Mouse (Mus musculus) hindbrain, embryonic 10.5 days (tissue): ENCODE data around the gene Fads3. TPM values are rescaled to one million over a fixed set of nuclear protein-coding genes. Genes with fewer than 3 reads are reported as not detected.

Source experiments
- DNase-seq: peaks from one replicate; pipeline ENCODE4 v3.0.0-alpha.2; 2017; ENCODE audit warnings: low spot score
- H3K27ac ChIP-seq: fragments of 300-500 bp; sonication (generic); 2 replicates; pipeline ENCODE4 v1.5.1; 2016; ENCODE audit warnings: mild to moderate bottlenecking, moderate library complexity
- H3K27me3 ChIP-seq: fragments of 300-500 bp; sonication (generic); 2 replicates; pipeline ENCODE4 v1.6.1; 2016; ENCODE audit warnings: mild to moderate bottlenecking; ENCODE audit not compliant: poor library complexity, insufficient read depth, severe bottlenecking
- H3K36me3 ChIP-seq: fragments of 300-500 bp; sonication (generic); 2 replicates; pipeline ENCODE4 v1.6.1; 2016; ENCODE audit warnings: mild to moderate bottlenecking, moderate library complexity
- H3K4me1 ChIP-seq: fragments of 300-500 bp; sonication (generic); replicated peaks from 2 replicates; pipeline ENCODE4 v1.6.1; 2016; ENCODE audit warnings: mild to moderate bottlenecking
- H3K4me3 ChIP-seq: fragments of 300-500 bp; sonication (generic); 2 replicates; pipeline ENCODE4 v1.5.1; 2016; ENCODE audit warnings: mild to moderate bottlenecking, moderate library complexity
- H3K9me3 ChIP-seq: fragments of 300-500 bp; sonication (generic); 2 replicates; pipeline ENCODE4 v1.6.1; 2016; ENCODE audit warnings: mild to moderate bottlenecking, moderate library complexity
- WGBS: fragments of 180-500 bp; shearing (Covaris S2); methylation state at CpG from one replicate; pipeline ENCODE4 v1.1.7; 2016; 5-methylcytosine and 5-hydroxymethylcytosine counted together
- polyA plus RNA-seq: library from polyadenylated mRNA; unstranded; fragments of >200 nt; fragmentation: Nextera tagmentation; extraction: Ambion mirVana; gene quantifications from 2 replicates; pipeline ENCODE4 v1.2.1, GENCODE M21; 2016

Gene Fads3
- polyA plus RNA-seq, 1 experiment from 2014 or later, result 8.1 TPM

DNA sequence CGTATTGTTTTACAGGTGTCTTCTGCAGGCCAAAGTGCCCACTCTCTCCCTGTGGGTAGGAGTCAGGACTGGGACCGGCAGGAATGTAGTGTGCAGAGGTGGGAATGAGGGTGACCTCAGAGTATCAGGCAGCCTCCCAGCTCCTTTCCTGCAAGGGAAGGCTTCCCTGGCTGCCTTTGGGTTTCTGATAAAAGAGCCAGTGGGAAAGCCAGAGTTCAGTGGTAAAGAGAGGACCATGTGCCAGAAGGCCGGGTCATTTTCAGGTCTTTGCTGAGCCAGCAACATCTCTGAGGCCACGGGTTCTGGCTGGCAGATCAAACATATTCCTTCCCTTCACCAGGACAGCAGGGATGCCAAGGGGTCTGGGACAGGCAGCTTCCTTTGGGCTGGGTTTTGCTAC is 5.0 kb downstream of the Fads3 start:
- 78% methylated on average over 4 of the region's 4 CpGs for WGBS
- no peak for DNase-seq
- no peak overlapping the region for H3K27ac ChIP-seq
- no peaks in the 10 kb centered on the region for H3K9me3 ChIP-seq
- no peaks in the 10 kb centered on the region for H3K36me3 ChIP-seq
- peaks cover 18% of the 10 kb centered on the region for H3K27me3 ChIP-seq
- H3K4me1 ChIP-seq, result peaks cover 12% of the 10 kb centered on the region
- H3K4me3 ChIP-seq, result no peak overlapping the region

DNA sequence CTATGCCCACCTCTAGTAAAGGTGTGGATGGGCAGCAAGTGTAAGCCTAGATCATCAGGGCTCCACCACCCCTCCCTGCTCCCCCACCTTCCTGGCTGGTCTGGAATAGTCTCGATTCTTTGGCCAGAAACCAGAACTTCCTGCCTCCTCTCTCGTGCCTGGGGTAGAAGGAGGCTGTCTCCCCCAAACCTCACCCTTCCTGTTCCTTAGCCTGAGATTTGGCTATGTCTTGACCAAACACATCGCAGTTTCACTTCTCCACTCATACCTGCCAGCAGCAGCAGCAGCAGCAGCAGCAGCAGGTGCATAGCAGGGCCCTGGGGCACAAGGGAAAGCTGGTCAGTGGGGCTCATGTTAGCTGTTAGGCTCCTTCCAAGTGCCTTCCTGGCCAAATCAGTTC is 5.6 kb downstream of the Fads3 start:
- WGBS, result 68% methylated on average over 3 of the region's 3 CpGs
- no peaks in the 10 kb centered on the region for H3K9me3 ChIP-seq
- no peak overlapping the region for H3K27ac ChIP-seq
- DNase-seq, result no peak
- no peak overlapping the region for H3K4me3 ChIP-seq
- no peaks in the 10 kb centered on the region for H3K36me3 ChIP-seq
- peaks cover 6% of the 10 kb centered on the region for H3K4me1 ChIP-seq
- peaks cover 18% of the 10 kb centered on the region for H3K27me3 ChIP-seq

DNA sequence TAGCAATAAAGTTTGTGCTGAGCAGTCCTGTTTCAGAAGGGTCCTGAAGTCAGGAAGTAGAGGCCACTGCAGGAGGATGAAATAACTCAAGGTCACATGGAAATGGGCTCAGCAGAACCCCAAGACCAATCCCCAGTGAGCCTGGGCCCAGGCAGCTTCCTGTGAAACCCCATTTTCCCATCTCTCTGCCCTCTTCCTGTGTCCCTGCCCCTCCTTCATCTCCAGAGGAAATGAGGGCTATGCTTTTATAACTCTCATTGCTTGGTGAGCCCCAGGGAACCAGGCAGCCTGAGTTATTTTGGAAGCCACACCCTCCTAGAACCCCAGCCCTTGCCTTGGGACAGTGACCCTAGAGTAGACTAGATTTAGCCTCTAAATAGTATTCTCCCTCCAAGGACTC is 8.2 kb downstream of the Fads3 start:
- H3K27me3 ChIP-seq, result no peaks in the 10 kb centered on the region
- H3K27ac ChIP-seq, result no peak overlapping the region
- H3K9me3 ChIP-seq, result no peaks in the 10 kb centered on the region
- H3K4me1 ChIP-seq, result no peaks in the 10 kb centered on the region
- DNase-seq, result no peak
- H3K36me3 ChIP-seq, result no peaks in the 10 kb centered on the region
- H3K4me3 ChIP-seq, result no peak overlapping the region

DNA sequence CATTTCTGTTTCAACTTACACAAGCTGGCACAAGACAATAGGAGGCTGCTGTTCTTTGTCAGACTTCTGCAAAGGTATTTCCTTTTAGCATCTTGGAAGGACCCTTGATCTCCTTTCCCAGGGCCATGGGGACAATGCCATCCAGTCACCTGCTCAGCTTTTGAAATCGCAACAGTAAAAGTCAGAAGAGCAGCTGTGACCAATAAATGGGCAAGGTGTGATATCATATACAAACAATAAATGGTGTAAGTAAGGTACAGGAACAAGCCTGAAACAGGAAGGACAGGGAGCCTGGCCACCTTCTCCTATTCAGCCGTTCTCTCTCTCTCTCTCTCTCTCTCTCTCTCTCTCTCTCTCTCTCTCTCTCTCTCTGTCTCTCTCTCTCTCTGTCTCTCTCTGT is 9.1 kb downstream of the Fads3 start:
- WGBS, result 87% methylated on average over 2 of the region's 2 CpGs
- no peak for DNase-seq
- Histone ChIP-seq H3K36me3 (no peaks in the 10 kb centered on the region), H3K27me3 (no peaks in the 10 kb centered on the region), H3K4me3 (no peak overlapping the region), H3K27ac (no peak overlapping the region), H3K4me1 (no peaks in the 10 kb centered on the region), H3K9me3 (no peaks in the 10 kb centered on the region)

DNA sequence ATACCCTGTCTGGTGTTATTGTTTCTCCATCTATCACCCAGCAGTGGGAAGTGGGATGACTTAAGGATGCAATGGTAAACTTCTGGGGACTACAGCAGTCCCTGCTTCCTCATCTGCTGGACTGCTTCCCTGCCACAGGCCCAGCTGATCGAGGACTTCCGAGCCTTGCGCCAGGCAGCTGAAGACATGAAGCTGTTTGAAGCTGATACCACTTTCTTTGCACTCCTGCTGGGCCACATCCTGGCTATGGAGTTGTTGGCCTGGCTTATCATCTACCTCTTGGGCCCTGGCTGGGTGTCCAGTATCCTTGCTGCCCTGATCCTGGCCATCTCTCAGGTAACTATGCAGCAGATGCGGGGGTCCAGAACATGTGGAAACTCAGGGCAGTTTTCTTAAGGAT is 11.3 kb downstream of the Fads3 start:
- no peak for DNase-seq
- Histone ChIP-seq H3K36me3 (peaks cover 8% of the 10 kb centered on the region; the same call in 1 of the 2 replicates), H3K27ac (no peak overlapping the region), H3K4me3 (no peak overlapping the region), H3K27me3 (no peaks in the 10 kb centered on the region), H3K9me3 (no peaks in the 10 kb centered on the region), H3K4me1 (no peaks in the 10 kb centered on the region)
- 92% methylated on average over 4 of the region's 4 CpGs for WGBS

DNA sequence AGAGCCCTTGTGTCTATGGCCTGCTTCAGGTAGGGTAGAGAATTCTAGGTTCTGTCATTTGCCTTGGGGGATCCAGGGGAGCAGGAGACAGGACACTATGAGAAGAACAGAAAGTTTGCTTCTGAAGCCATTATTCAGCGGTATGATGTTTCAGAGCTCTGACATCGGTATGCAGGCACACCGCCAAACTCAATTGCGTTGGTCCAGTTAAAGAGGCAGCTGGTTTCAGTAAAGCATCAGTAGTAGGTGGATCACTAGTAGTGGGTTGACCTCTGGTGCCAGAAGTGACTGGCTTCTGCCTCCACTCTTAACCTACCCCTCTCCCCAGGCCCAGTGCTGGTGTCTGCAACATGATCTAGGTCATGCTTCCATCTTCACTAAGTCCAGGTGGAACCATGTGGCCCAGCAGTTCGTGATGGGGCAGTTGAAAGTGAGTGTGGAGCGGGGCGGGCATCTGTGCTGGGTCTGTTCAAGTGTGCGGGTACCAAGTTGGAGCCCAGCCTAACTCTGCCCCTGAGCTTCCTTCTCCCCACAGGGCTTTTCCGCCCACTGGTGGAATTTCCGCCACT is 12.4 kb downstream of the Fads3 start:
- H3K4me1 ChIP-seq, result no peaks in the 10 kb centered on the region
- no peaks in the 10 kb centered on the region for H3K27me3 ChIP-seq
- no peak overlapping the region for H3K4me3 ChIP-seq
- no peak overlapping the region for H3K27ac ChIP-seq
- no peaks in the 10 kb centered on the region for H3K9me3 ChIP-seq
- WGBS, result 95% methylated on average over 10 of the region's 10 CpGs
- peaks cover 15% of the 10 kb centered on the region; the same call in 1 of the 2 replicates for H3K36me3 ChIP-seq
- DNase-seq, result no peak

DNA sequence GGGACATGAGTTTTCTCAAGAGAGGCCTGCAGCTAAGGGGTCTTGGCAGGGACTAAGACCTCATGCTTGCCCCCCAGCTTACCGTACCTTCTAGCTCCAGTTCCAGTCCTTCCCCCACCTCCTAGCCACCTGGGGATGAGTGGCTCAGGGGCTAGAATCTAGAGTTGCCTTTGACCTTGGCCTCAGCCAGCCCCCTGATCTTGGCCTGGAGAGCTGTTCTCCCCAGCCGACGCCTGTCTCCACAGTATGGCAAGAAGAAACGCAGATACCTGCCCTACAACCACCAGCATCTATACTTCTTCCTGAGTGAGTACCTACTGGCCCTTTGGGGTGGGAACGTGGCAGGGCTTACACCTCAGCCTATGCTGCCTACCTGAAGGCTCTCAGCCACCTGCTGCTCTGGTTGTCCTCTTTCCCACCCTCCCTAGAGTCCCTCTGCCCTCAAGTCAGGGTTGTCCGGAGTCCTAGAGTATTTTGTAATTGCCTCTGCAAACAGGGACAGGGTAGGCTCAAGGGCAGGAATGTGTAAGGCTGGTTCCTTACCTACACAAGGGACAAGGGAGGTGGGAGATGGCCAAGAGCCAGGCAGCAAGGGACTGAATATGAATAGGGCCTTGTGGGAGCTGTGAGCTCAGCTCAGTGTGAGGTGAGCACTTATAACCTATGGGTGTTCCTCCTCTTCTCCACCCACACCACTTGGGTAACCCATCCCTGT is 13.1 kb downstream of the Fads3 start:
- H3K36me3 ChIP-seq, result peaks cover 15% of the 10 kb centered on the region; the same call in 1 of the 2 replicates
- H3K27me3 ChIP-seq, result no peaks in the 10 kb centered on the region
- no peaks in the 10 kb centered on the region for H3K4me1 ChIP-seq
- H3K9me3 ChIP-seq, result no peaks in the 10 kb centered on the region
- H3K4me3 ChIP-seq, result no peak overlapping the region
- H3K27ac ChIP-seq, result no peak overlapping the region
- DNase-seq, result no peak
- WGBS, result 92% methylated on average over 6 of the region's 6 CpGs

DNA sequence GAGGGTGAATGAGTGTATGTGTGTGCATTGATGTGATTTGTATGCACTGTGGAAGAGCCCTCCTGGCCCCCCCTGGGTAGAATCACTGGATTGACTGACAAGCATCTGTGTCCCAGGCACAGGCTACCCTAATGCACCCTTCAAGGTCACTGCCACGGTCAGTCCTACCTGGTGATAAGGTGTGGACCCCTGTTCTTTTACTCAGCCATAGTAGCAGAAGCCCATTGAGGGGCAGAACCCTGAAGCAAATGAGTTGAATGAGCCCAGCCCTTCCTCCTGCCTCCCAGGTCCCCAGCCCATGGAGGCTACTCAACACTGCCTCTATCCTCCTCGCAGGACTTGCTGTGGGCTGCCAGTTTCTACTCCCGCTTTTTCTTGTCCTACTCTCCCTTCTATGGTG is 13.9 kb downstream of the Fads3 start:
- peaks cover 15% of the 10 kb centered on the region; the same call in 1 of the 2 replicates for H3K36me3 ChIP-seq
- no peak overlapping the region; the same call in 1 of the 2 replicates for H3K27ac ChIP-seq
- 0 out of 2 replicates have a peak, but pooled peaks cover 3% of the 10 kb centered on the region for H3K4me1 ChIP-seq
- H3K4me3 ChIP-seq, result no peak overlapping the region
- 83% methylated on average over 3 of the region's 3 CpGs for WGBS
- H3K27me3 ChIP-seq, result no peaks in the 10 kb centered on the region
- no peaks in the 10 kb centered on the region for H3K9me3 ChIP-seq
- no peak for DNase-seq

DNA sequence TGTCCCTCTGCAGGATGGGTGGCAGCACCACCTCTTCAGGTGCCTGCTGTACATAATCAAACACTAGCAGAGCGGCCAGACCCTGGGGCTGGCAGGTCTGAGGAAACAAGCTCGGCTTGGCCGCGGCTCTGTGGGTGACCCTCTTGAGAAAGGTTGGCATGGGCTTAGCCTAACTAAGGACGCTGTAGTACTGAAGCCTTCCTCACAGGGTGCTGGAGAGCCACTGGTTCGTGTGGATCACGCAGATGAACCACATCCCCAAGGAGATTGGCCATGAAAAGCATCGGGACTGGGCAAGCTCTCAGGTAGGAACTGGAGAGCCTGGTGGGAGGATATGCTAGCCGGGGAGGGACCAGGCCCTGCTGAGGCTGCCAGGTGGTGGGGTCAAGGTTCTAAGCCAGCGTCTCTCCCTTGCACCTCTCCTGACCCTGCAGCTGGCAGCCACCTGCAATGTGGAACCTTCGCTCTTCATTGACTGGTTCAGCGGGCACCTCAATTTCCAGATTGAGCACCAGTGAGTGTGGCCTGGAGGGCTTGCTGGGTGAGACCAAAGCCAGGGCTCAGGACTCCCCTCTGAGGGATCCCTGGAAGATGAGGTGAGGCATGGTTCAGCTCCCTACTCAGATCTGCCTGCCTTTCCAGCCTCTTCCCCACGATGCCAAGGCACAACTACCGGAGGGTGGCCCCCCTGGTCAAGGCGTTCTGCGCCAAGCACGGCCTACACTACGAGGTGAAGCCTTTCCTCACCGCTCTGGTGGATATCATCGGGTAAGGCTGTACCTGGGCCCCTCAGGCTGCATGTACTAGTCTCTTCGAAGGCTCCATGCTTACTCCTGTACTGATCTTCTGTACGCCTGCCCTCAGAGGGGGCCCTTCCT is 14.7 kb downstream of the Fads3 start:
- no peak for DNase-seq

DNA sequence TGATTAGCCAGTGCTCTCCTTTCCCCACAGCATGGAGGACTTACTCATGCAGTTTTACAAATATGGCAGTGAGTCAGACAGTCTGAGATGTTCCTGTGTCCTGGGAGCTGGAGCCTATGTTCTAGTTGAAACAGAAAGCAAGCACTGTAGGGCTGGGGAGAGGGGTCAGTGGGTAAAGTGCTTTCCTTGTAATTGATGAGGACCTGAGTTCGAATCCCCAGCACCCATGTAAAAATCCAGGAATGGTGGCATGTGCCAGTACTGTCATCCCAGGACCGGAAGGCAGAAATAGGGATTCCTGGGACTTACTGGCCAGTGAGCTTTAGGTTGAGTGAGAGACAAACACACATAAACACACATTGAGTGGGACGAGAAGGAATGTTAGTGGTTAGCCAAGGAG is 15.3 kb downstream of the Fads3 start:
- peaks cover 28% of the 10 kb centered on the region for H3K36me3 ChIP-seq
- 94% methylated on average over 3 of the region's 3 CpGs for WGBS
- no peak for DNase-seq
- no peak overlapping the region for H3K4me3 ChIP-seq
- H3K27me3 ChIP-seq, result no peaks in the 10 kb centered on the region
- H3K27ac ChIP-seq, result no peak overlapping the region
- no peaks in the 10 kb centered on the region for H3K9me3 ChIP-seq
- H3K4me1 ChIP-seq, result peaks cover 15% of the 10 kb centered on the region

More for the DNA sequence above, 14.7 kb downstream of the Fads3 start:
- 90% methylated on average over 22 of the region's 22 CpGs for WGBS
- H3K27me3 ChIP-seq, result no peaks in the 10 kb centered on the region
- peaks cover 22% of the 10 kb centered on the region for H3K36me3 ChIP-seq
- H3K27ac ChIP-seq, result peak overlapping the region; percentile 29; the same call in 1 of the 2 replicates
- no peaks in the 10 kb centered on the region for H3K9me3 ChIP-seq
- peaks cover 11% of the 10 kb centered on the region for H3K4me1 ChIP-seq
- H3K4me3 ChIP-seq, result no peak overlapping the region

DNA sequence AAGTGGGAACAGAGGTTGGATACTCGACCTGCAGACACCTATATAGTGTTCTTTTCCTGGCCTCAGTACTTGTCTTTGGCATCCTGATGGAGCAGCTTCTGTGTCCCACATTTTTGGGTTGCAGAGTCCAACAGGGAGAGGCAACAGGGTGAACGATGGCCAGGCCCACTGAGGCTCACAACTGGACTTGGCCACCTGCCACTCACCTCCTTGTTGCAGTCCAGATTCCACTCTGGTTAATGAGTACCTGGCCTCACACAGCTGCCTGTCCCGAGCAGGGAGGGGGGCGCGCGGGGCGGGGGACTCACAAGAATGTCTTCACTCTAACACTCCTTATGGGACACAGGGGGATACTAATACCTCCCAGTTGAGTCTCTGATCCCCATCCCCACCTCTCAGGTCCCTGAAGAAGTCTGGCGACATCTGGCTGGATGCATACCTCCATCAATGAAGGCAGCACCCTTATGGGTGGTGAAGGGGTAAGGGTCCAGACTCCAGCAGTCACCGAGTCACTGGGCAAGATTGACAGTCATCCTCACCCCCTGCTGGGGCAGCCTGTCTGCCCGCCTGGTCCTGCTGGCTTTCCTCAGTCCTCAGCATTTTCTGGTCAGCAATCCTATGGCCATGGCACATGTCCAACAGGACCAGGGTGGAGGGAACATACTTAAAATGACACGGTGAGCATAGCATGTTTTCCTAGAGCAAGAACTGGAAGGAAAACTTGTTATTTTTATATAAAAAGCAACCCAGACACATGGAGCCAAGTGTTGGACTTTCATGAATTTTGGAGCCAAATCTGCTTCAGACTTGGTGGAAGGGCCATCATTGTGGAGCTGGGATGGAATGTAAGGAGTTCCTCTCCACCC is 16.4 kb downstream of the Fads3 start:
- Histone ChIP-seq H3K27me3 (no peaks in the 10 kb centered on the region), H3K4me1 (peaks cover 15% of the 10 kb centered on the region), H3K36me3 (peaks cover 39% of the 10 kb centered on the region), H3K4me3 (no peak overlapping the region), H3K9me3 (no peaks in the 10 kb centered on the region), H3K27ac (no peak overlapping the region)
- 75% methylated on average over 11 of the region's 11 CpGs for WGBS
- no peak for DNase-seq

DNA sequence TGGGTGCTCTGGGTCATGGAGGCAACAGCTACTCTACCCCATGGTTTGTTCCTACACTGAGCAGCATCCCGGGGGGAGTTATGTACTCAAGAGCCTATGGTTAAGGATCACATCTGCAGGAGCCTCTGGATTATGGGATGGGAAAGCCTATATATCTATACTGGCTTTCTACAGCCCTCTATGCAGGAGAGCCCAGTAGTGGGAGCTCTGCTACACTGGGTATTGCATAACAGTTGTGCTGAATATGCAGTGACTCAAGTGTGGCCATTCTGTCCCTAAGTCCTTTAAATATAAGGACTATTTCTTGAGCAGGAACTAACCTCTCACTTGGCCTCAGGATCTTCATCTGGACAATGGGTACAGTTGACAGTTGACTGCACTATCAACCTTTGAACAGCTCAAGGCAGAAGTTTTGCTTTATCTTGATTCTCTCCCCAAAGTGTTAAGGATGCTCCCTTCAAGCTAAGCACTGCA is 17.0 kb downstream of the Fads3 start:
- no peak overlapping the region for H3K27ac ChIP-seq
- H3K4me3 ChIP-seq, result no peak overlapping the region
- H3K27me3 ChIP-seq, result no peaks in the 10 kb centered on the region
- DNase-seq, result no peak
- peaks cover 15% of the 10 kb centered on the region for H3K4me1 ChIP-seq
- WGBS, result 87% methylated on average over 1 of the region's 1 CpGs
- no peaks in the 10 kb centered on the region for H3K9me3 ChIP-seq
- H3K36me3 ChIP-seq, result peaks cover 45% of the 10 kb centered on the region
